Mouse (Mus musculus) liver, postnatal 0 days (tissue): Measurements from ENCODE around the gene Gm21778. TPM values are rescaled to one million over a fixed set of nuclear protein-coding genes. Genes with fewer than 3 reads are reported as not detected.
"Not testable (repeated sequence)": the region's sequence is repeated elsewhere in the genome, so short reads cannot be mapped to it uniquely, and the experiment has no call there.

Experiments
- ATAC-seq: fragments of 200-750 bp; cut with Nextera tagmentation; 2 replicates; pipeline ENCODE4 v1.8.0; 2017; ENCODE audit warnings: mild to moderate bottlenecking, moderate library complexity
- DNase-seq: peaks from one replicate; pipeline ENCODE4 v3.0.0-alpha.2; 2016
- H3K27ac ChIP-seq: fragments of 300-500 bp; sonication (generic); 2 replicates; pipeline ENCODE4 v1.5.1; 2014; ENCODE audit warnings: antibody characterized with exemption, moderate library complexity, mild to moderate bottlenecking, low read depth
- H3K27me3 ChIP-seq: fragments of 300-500 bp; sonication (generic); 2 replicates; pipeline ENCODE4 v1.6.1; 2014; ENCODE audit warnings: low read length, control low read depth, mixed read lengths; ENCODE audit not compliant: insufficient read depth
- H3K36me3 ChIP-seq: fragments of 300-500 bp; sonication (generic); replicated peaks from 2 replicates; pipeline ENCODE4 v1.6.1; 2014; ENCODE audit warnings: mild to moderate bottlenecking, control low read depth, low read length, moderate library complexity, mixed read lengths; ENCODE audit not compliant: insufficient read depth
- H3K4me1 ChIP-seq: fragments of 300-500 bp; sonication (generic); 2 replicates; pipeline ENCODE4 v1.6.1; 2014; ENCODE audit warnings: antibody characterized with exemption, mild to moderate bottlenecking, control low read depth; ENCODE audit not compliant: insufficient read depth
- H3K4me2 ChIP-seq: fragments of 300-500 bp; sonication (generic); 2 replicates; pipeline ENCODE4 v1.6.1; 2014; ENCODE audit warnings: low read depth, mild to moderate bottlenecking, low read length, moderate library complexity, mixed read lengths
- H3K4me3 ChIP-seq: fragments of 300-500 bp; sonication (generic); 2 replicates; pipeline ENCODE4 v1.5.1; 2014; ENCODE audit warnings: low read depth, low read length
- H3K9ac ChIP-seq: fragments of 300-500 bp; sonication (generic); replicated peaks from 2 replicates; pipeline ENCODE4 v1.6.1; 2014; ENCODE audit warnings: mild to moderate bottlenecking, moderate library complexity
- H3K9me3 ChIP-seq: fragments of 300-500 bp; sonication (generic); 2 replicates; pipeline ENCODE4 v1.6.1; 2016; ENCODE audit warnings: mild to moderate bottlenecking, control low read depth, low read length, mixed read lengths
- polyA plus RNA-seq: library from polyadenylated mRNA; unstranded; fragments of >200 nt; fragmentation: Nextera tagmentation; extraction: Ambion mirVana; gene quantifications from 2 replicates; pipeline ENCODE4 v1.2.1, GENCODE M21; 2015

The Gm21778 gene
- not detected in 2 replicates for polyA plus RNA-seq

GRCm38 (mm10) chrY:5942160-5942559 lies at the start of gene Gm21778:
Gm21778 (plus strand) TSS chrY:5942460.
- not testable (repeated sequence) for ATAC-seq, H3K27ac ChIP-seq, H3K4me1 ChIP-seq, H3K36me3 ChIP-seq, H3K4me3 ChIP-seq, DNase-seq, H3K9me3 ChIP-seq, H3K27me3 ChIP-seq, H3K9ac ChIP-seq, H3K4me2 ChIP-seq

Other genes starting within 250 kb of the Gm21778 start
- not detected in 2 replicates for gene Gm20914, start 216.5 kb upstream of the Gm21778 start, polyA plus RNA-seq
- gene Gm28171, start 149.1 kb upstream of the Gm21778 start, polyA plus RNA-seq, result not detected in 2 replicates